17 mouse cellular contexts compared by ENCODE assay signal in the genomic region with DNA sequence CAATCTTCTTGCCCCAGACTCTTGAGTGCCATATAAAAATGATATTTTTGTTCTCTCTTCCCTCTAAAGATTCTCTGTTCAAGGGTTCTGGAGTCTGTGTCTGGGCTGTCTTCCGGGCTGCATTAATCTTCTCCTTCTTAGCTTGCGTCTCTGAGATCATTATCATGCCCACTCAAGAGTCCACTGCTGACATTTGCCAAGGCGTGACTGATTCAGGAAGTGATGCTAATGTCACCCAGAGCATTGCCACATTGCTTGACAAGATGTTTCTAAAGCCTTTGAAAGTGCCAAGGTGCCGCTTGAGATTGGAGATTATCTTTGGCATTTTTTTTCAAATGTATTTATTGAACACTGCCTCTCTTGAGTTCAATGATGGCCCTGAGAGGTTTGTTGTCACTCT. TPM values are rescaled to one million over a fixed set of nuclear protein-coding genes. Genes with fewer than 3 reads are reported as not detected.
"Had no signal": no experiment of that assay in that cellular context is flagged by ENCODE, and none has a peak within 500 bp of the region (broad histone marks: within the 10 kb centered on the region; RNA-seq: fewer than 3 reads in every experiment).

No protein-coding gene starts in this region.

- DNase-seq: kidney, adult 18-20 months; kidney, adult 9 months; kidney, postnatal 14 days; kidney, postnatal 4 days; liver; liver, embryonic 13.5 days; lung, adult 2 months; lung, postnatal 14 days; lung, postnatal 4 days; midbrain, embryonic 14.5 days; right cerebral cortex, adult 18-20 months; right cerebral cortex, postnatal 14 days; spleen, adult 18-20 months; thymus, adult 2 months; thymus, postnatal 14 days; thymus, postnatal 4 days had no signal

RNA-seq across cellular contexts. Expression of gene Rgs8, which starts 29.8 kb away (rescaled TPM):
- polyA plus RNA-seq: liver, embryonic 16.5 days had no signal
